Mouse (Mus musculus) MEL (cell line): ENCODE measurements around the gene Cblb.

ENCODE experiments used
- CTCF ChIP-seq, 3 experiments: IDR thresholded peaks in 2 of 3; conservative IDR thresholded peaks in 1 of 3; 2 replicates each; pipeline ENCODE4 v1.5.1; 2011 to 2012; ENCODE audit warnings: low read length in 3 of 3, low read depth in 2 of 3, mild to moderate bottlenecking in 2 of 3, improper control_type of control experiment in 1 of 3, inconsistent platforms in 1 of 3, mixed read lengths in 1 of 3, moderate library complexity in 1 of 3; ENCODE audit not compliant: control insufficient read depth in 1 of 3, insufficient read depth in 1 of 3, poor library complexity in 1 of 3, severe bottlenecking in 1 of 3
- E2F4 ChIP-seq: IDR thresholded peaks from 2 replicates; pipeline ENCODE4 v1.6.1; 2011; ENCODE audit warnings: low read depth, low read length, improper control_type of control experiment, borderline replicate concordance
- GATA1 ChIP-seq: IDR thresholded peaks from 2 replicates; pipeline ENCODE4 v1.6.1; 2011; ENCODE audit warnings: low read depth, low read length, improper control_type of control experiment
- KAT2A ChIP-seq: conservative IDR thresholded peaks from 2 replicates; pipeline ENCODE4 v1.6.1; 2012; ENCODE audit warnings: low read depth, low read length, improper control_type of control experiment, inconsistent platforms
- NRF1 ChIP-seq: IDR thresholded peaks from 2 replicates; pipeline ENCODE4 v1.6.1; 2014; ENCODE audit warnings: low read depth, mild to moderate bottlenecking, inconsistent platforms, low read length, improper control_type of control experiment, moderate library complexity; ENCODE audit not compliant: poor library complexity, insufficient read depth, severe bottlenecking
- POLR2A ChIP-seq, 2 experiments: IDR thresholded peaks; 2 replicates each; pipeline ENCODE4 v1.6.1; 2011 to 2012; ENCODE audit warnings: low read length in 2 of 2, mild to moderate bottlenecking in 2 of 2, control low read depth in 1 of 2, improper control_type of control experiment in 1 of 2, low read depth in 1 of 2, moderate library complexity in 1 of 2; ENCODE audit not compliant: control insufficient read depth in 1 of 2, insufficient read depth in 1 of 2, poor library complexity in 1 of 2
- POLR2AphosphoS2 ChIP-seq: IDR thresholded peaks from 2 replicates; pipeline ENCODE4 v1.6.1; 2011; ENCODE audit warnings: low read length, improper control_type of control experiment
- RCOR1 ChIP-seq: IDR thresholded peaks from 2 replicates; pipeline ENCODE4 v1.6.1; 2012; ENCODE audit warnings: low read depth, mild to moderate bottlenecking, inconsistent platforms, low read length, improper control_type of control experiment
- TAL1 ChIP-seq: IDR thresholded peaks from 2 replicates; pipeline ENCODE4 v1.6.1; 2012; ENCODE audit warnings: mild to moderate bottlenecking, inconsistent platforms, low read length, moderate library complexity, mixed read lengths
- UBTF ChIP-seq: IDR thresholded peaks from 2 replicates; pipeline ENCODE4 v1.6.1; 2012; ENCODE audit warnings: low read depth, mild to moderate bottlenecking, inconsistent platforms, low read length, improper control_type of control experiment, moderate library complexity, borderline replicate concordance; ENCODE audit not compliant: insufficient read depth
- USF1 ChIP-seq: IDR thresholded peaks from 2 replicates; pipeline ENCODE4 v1.6.1; 2014; ENCODE audit warnings: low read depth, mild to moderate bottlenecking, inconsistent platforms, low read length, improper control_type of control experiment, moderate library complexity
- ZKSCAN1 ChIP-seq: IDR thresholded peaks from 2 replicates; pipeline ENCODE4 v1.6.1; 2012; ENCODE audit warnings: low read depth, mild to moderate bottlenecking, inconsistent platforms, low read length, improper control_type of control experiment, moderate library complexity
- ZMIZ1 ChIP-seq: IDR thresholded peaks from 2 replicates; pipeline ENCODE4 v1.6.1; 2012; ENCODE audit warnings: low read depth, mild to moderate bottlenecking, inconsistent platforms, low read length, improper control_type of control experiment, moderate library complexity
- ZNF384 ChIP-seq: IDR thresholded peaks from 2 replicates; pipeline ENCODE4 v1.6.1; 2012; ENCODE audit warnings: low read depth, mild to moderate bottlenecking, inconsistent platforms, low read length, improper control_type of control experiment

DNA sequence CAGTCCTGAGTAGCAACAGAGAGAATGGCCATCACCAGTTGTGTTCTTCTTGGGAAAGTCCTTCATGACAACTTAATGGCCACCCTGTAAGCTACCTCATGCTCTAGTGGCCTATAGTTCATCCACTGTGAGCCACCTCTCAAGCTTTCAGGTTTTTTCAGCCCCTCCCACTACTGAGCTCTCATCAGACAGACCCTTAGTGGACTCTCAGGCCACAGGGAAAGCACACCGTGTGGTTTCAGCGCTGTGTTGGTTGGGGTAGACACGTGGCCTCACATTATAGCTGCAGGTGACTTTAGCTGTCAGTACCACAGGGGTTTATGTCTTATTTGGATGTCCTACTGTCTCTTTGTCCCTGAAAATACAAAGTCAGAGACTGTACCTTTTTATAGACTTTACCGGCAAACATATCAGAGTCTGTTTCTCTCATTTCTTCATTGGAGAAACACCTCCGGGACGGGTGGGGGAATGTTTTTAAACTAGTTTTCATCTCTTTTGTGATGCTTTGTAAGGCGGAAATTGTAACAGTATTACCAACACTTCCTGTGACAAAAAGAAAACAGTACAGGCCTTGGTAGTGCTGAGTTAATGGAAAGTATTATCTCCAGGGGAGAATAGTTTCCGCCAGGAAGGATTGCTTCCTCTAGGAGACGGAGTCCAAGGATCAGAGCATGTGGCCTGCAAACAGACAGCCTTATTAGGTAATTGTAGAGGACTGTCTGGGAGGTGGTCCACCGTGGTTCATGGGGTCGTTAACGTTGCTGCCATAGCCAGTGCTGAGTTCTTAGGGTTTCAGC, 33.5 kb downstream of the Cblb start:
- TF ChIP-seq CTCF (IDR thresholded peaks at IDR 0.05 in 2 of 3, conservative IDR thresholded peaks at IDR 0.05 in 1 of 3; ENCODE audit: control insufficient read depth in 1 of 3, insufficient read depth in 1 of 3, low read depth in 2 of 3, low read length in 3 of 3, poor library complexity in 1 of 3, severe bottlenecking in 1 of 3) (no peak), ZNF384 (no peak), ZKSCAN1 (no peak), ZMIZ1 (no peak), POLR2A (IDR thresholded peaks at IDR 0.05; ENCODE audit: control insufficient read depth in 1 of 2, insufficient read depth in 1 of 2, low read depth in 1 of 2, low read length in 2 of 2, poor library complexity in 1 of 2) (no peak), RCOR1 (no peak), KAT2A (no peak), POLR2AphosphoS2 (no peak), E2F4 (no peak), TAL1 (no peak), USF1 (no peak), GATA1 (no peak), NRF1 (no peak), UBTF (no peak)
